Mouse (Mus musculus): ENCODE measurements around the gene Dennd6b. TPM values are rescaled to one million over a fixed set of nuclear protein-coding genes. Genes with fewer than 3 reads are reported as not detected.

Gene Dennd6b
- total RNA-seq (2014; fragmentation: Nextera tagmentation) = 4.3 and 6.1 TPM in 2 replicates
- 2.5 and 4.7 TPM in 2 replicates for total RNA-seq (2017)

DNA sequence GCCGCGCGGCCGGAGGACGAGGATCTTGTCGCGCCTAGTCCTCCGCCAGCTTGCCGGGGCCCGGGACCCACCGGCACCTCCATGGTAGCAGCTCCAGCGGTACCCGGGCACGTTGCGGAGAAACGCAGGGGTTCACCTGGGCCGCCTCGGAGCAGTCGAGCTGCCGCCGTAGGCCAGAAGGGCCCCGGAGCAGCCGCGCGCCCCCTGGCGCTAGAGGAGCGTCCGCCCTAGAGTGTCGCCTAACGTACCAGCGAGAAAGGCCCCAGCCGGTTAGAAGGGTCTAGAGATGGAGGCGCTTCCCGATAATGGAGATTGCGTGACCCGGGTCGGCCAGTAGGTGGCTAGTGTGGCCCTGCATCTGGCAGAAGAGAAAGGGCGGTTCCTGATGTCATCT is at the start of gene Dennd6b:
Dennd6b (minus strand) TSS at position 184 of the 394 bp plus-strand sequence.
- ATAC-seq (replicated peaks; ENCODE audit: poor library complexity, severe bottlenecking) = peak; percentile 97

DNA sequence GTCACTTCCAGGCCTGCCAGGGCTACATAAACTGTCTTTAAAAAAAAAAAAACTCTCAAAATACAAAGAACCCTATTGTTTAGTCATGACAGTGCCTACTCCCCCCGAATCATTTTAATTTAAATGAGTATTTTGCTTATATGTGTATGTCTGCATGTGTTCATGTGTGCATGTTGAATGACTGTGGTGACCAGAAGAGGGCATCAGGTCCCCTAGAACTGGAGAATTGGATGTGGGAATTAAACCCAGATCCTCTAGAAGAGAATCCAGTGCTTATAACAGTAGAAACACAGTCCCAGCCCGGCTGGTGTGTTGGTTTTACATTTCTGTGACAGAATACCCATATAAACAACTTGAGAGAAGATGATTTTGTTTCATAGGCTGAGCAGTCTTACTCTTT is 44.7 kb upstream of the Dennd6b start:
- ATAC-seq (replicated peaks; ENCODE audit: poor library complexity, severe bottlenecking) = no peak

DNA sequence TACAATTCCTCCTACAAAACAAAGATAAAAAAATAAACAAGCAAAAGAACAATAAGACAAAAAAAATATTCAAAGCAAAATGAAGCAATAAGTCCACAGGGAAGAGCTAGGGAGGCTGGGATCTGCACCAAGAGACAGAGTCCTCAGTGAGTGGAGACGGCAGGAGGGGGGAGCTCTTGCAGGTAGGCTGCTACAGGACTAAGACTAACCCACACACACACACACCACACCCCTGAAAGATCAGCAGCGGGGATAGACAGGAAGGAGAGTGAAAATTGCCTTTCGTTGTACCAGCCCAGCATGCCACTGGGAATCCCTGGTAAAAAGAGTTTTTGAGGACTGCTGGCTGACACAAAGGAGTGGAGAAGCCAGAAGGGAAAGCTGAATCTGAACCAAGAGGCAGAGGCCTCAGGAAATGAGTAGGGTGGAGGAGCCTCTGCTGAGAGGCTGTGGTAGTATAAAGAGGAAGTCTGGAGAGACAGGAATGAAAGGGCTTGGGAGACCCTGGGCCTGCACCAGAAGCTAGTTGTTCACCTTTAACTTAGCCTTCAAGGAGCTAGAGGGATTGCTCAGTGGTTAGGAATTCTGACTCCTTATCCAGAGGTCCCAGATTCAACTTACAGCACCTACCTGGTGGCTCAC is 43.6 kb upstream of the Dennd6b start:
- ATAC-seq (replicated peaks; ENCODE audit: poor library complexity, severe bottlenecking) = peak; percentile 95

DNA sequence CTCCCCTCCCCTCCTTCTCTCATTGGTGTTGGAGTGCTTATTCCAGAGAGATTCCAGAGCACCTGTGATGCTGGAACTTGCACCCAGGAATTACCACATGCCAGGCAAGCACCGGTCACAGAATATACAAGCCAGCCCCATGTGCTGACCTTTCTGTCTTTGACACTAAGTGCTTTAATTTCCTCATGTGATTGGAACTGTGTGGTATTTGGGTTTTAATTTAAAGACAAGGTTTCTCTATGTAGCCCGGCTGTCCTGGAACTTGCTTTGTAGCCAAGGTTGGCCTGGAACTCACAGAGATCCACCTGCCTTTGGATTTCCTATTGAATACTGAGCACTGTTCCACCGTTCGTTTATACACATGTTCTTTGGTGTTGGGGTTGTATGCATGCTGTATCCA is 37.8 kb upstream of the Dennd6b start:
- ATAC-seq (replicated peaks; ENCODE audit: poor library complexity, severe bottlenecking) = no peak

- no peak for ATAC-seq (replicated peaks; ENCODE audit: poor library complexity, severe bottlenecking)
These were observed 37.3 kb upstream of the Dennd6b start for GRCm38 (mm10) chr15:89233586-89233985.

DNA sequence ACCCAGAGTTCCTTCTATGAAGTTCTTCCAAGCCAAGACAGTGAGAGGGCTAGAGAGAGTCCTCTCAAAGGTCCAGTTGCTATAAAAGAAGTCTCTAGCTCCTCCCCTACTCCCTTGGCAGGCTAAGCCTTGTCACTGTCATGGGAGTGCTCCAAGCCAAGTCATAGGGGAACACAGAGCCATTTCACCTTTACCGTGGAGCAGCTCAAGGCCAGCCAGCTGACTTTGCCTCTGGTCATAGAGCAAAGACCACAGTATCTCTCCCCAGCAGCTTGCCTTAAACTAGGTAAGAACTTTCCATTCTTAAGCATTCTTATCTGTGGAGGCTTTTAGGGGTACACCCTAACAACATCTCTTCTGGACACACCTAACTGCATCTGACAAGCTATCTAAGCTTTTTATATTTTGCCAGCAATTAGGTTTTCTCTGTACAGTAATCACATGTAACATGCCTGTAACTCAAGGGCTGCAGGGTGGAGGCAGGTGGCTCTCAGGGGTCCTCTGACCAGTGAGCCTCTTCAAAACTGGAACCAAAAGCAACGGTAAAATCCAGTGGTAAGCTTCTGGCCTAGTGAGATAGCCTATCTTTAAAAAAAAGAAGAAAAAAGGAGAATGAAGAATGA is 19.4 kb upstream of the Dennd6b start:
- no peak for ATAC-seq (replicated peaks; ENCODE audit: poor library complexity, severe bottlenecking)

DNA sequence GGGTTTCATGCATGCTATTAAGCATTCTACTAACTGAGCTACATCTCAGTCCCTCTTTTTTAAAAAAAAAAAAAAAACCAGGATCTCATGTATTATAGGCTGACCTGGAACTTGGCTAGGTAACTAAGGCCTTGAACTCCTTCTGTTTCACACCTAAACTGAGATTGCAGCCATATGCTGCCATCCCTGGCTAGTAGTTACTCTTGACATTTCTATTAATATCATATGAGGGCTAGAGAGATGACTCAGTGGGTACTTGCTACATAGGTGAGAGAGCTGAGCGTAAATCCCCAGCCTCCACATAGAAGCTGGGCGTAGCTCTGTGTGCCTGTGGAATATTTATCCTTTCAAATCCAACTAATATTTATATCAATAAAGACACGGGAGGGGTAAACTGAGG is 18.7 kb upstream of the Dennd6b start:
- no peak for ATAC-seq (replicated peaks; ENCODE audit: poor library complexity, severe bottlenecking)

GRCm38 (mm10) chr15:89213517-89213916 is 17.2 kb upstream of the Dennd6b start:
- no peak for ATAC-seq (replicated peaks; ENCODE audit: poor library complexity, severe bottlenecking)

GRCm38 (mm10) chr15:89212495-89212894 is 16.2 kb upstream of the Dennd6b start:
- no peak for ATAC-seq (replicated peaks; ENCODE audit: poor library complexity, severe bottlenecking)

DNA sequence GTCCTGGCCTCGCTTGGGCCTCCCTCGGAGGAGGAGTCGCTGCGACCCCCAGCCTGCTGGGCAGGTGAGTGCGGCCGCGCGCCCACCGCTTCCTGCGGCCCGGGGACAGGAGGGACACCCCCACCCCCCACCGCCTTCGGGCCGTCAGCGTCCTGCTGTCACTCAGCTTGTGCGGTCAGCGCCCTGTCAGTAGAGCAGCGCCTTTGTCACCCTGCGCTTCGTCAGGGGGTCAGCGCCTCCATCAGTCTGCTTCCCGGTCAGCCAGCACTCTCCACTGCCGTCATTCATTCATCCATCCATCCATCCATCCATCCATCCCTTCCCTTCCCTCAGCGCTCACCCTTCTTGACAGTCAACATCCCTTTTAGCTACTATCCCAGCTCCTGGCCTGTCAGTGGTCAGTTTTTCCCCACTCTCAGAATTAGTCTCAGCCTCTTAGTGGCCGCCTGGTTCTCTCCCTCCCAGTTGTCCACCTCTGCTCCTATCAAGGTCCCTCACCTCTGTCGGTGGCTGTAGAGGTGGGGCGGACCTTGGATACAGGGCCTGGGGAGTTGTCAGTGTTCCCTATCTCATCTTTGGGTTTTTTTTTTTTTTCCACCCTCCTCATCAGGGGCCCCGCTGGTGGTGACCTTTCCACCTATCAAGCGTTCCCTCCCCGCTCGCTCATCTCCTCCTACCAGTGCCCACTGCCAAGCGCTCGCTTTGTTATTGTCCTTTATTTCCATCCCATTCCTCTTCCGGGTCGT is 15.6 kb upstream of the Dennd6b start:
- peak; percentile 23 for ATAC-seq (replicated peaks; ENCODE audit: poor library complexity, severe bottlenecking)

- peak; percentile 70 for ATAC-seq (replicated peaks; ENCODE audit: poor library complexity, severe bottlenecking)
These were observed 14.8 kb upstream of the Dennd6b start, which contains the start of gene Ppp6r2 for GRCm38 (mm10) chr15:89210915-89211715. Gene Ppp6r2, plus strand, starts transcription at chr15:89211553.

DNA sequence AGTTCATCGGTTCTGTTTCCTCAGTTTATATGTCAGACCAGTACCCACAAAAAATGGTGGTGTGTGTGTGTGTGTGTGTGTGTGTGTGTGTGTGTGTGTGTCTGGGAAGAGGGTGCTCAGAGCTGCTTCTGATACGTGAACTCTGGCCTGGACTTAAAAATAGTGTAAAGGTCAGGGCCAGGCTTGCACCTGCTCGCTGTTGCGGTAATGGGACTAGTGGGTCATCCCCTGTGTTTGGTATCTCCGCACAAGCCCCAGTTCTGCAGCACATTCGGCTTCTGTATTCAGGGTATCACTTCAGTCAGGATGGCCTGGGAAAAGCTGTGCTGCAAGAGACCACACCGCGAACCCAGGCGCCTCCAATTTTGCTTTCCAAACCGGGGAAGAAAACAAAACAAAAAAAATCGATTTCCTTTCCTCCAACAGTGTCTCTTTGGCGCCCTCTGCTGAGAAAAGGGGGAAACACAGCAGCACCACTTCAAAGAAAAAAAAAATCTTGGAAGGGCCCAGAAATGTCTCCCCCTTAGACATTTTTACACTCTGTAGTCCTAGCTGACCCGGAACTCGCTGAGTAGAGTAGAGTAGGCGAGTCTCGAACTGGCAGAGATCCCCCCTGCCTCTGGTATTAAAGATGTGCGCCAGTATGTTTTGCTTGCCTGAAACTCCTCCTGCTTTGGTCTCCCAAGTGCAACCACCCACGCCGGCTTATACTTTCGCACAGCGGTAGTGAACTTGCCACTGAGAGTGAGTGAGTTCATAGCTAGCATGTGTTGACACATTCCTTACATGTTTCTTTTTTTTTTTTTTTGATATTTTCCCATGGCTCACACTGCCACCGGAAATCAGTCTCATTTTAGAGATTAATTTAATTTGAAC is 13.8 kb upstream of the Dennd6b start:
- peak; percentile 61 for ATAC-seq (replicated peaks; ENCODE audit: poor library complexity, severe bottlenecking)

DNA sequence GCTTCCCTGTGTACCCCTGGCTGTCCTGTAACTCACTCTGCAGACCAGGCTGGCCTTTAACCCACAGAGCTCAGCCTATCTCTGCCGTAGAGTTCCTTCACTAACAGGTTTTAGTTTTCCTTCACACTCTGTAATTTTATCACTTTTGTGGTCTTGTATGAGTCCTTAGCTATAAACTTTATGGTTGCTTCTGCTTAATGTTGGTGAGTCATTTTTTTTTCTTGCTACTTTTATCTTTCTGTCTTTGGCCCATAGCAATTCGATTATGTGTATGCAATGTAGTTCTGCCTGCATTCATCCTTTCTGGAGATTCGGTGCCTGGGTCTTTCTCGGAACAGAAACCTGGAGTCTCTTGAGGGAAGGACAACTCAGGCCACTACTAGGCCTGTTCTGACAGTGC is 11.2 kb upstream of the Dennd6b start:
- no peak for ATAC-seq (replicated peaks; ENCODE audit: poor library complexity, severe bottlenecking)

DNA sequence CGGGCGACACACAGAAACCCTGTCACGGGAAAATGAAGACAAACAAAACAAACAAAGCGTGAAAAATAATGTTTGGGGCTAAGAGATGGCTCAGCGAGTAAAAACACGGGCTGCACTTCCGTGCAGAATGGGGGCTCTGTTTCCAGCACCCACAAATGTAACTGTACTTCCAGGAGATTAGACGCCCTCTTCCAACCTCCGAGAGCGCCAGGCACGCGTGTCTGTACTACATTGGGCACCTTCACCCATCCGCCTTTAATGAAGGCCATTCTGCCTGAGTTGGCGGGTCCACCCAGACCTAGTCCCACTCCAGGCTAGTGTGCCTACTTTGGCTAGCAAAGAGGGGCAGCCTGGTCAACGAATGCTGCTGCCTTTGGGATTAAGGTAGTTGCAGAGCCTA is 760 bp upstream of the Dennd6b start:
- ATAC-seq (replicated peaks; ENCODE audit: poor library complexity, severe bottlenecking) = no peak

DNA sequence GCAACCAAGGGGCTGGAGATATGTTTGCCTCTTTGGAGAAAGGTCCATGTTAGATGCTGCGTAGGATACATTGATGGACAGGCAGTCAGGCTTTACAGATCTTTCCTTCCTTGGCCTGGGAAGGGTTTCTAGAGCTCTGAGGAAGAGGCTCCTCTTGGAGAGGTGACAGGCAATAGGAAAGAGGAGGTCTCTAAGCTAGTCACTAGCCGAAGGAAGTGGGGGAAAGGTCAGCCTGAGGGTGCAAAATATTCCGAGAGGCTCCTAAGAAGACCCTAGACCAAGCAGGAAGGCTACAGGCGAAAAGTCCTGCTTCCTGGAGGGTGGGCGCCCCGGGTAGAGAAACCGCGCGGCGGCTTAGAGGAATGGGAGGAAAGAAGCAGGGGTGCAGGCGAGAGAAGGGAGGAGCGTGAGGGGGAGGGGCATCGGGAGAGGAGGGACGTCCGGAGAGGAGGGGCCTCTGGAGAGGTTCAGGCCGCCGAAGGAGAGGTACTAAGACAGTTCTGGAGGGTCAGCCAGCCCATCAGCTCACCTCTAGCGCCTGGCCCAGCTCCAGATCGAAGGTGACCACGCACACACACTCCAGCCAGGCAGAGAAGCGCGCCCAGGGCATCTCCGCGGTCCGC is 495 bp downstream of the Dennd6b start:
- ATAC-seq (replicated peaks; ENCODE audit: poor library complexity, severe bottlenecking) = peak; percentile 86

- ATAC-seq (replicated peaks; ENCODE audit: poor library complexity, severe bottlenecking) = no peak
These were observed 1.0 kb downstream of the Dennd6b start for GRCm38 (mm10) chr15:89195261-89195681.

GRCm38 (mm10) chr15:89184937-89185227 is 11.4 kb downstream of the Dennd6b start:
- no peak for ATAC-seq (replicated peaks; ENCODE audit: poor library complexity, severe bottlenecking)

- no peak for ATAC-seq (replicated peaks; ENCODE audit: poor library complexity, severe bottlenecking)
These were observed 12.0 kb downstream of the Dennd6b start for GRCm38 (mm10) chr15:89184141-89184936.

- ATAC-seq (replicated peaks; ENCODE audit: poor library complexity, severe bottlenecking) = no peak
These were observed 13.5 kb downstream of the Dennd6b start for GRCm38 (mm10) chr15:89182842-89183241.

Data from granulocyte monocyte progenitor cell, adult 5-6 weeks (primary cell).